Mouse (Mus musculus) right cerebral cortex, postnatal 25 days (tissue): Measurements from ENCODE around the gene Cradd.

Source experiments
- DNase-seq: peaks from one replicate; pipeline ENCODE4 v3.0.0; 2022

Gene Cradd

GRCm38 (mm10) chr10:95194776-95195175 lies 129.2 kb downstream of the Cradd start:
- no peak for DNase-seq

DNA sequence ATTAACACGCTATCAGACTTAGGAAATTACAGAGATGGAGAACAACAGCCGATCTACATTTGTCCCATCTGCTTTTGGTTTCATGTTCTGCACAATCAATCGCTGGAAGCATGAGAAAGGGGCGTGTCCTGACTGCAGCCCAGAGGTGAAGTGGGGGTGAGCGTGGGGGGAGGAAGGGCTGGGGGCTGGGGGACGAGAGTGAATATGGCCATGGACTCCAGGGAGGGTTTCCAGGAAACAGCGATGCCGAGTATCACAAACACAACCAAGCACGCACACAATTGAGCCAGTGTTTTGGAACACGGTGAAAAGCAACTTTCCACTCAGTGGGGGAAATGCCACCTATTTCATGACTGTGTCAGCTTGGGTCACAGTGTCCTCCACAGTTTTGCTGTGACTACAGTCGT lies 130.1 kb downstream of the Cradd start:
- no peak for DNase-seq

DNA sequence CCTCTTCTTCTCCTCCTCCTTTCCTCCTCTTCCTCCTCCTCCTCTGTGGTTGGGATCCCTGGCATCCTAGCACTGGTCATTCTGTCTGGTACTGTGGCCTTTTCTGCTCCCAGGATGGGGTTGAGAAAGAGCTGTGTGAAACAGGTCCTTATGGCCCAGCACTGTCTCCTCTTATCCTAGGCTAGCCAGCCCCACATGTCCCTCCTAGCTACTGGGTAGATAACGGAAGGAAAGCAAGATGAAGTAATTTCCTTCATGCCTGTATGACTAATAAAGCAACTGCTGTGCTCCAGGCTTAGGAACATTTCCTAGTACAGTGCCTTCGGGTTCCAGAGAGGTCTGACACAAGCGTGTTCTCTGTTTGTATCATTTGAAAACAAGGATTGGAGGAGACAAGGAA lies 132.1 kb downstream of the Cradd start:
- no peak for DNase-seq

- no peak for DNase-seq
Observed at GRCm38 (mm10) chr10:95191151-95191655, 132.7 kb downstream of the Cradd start.

DNA sequence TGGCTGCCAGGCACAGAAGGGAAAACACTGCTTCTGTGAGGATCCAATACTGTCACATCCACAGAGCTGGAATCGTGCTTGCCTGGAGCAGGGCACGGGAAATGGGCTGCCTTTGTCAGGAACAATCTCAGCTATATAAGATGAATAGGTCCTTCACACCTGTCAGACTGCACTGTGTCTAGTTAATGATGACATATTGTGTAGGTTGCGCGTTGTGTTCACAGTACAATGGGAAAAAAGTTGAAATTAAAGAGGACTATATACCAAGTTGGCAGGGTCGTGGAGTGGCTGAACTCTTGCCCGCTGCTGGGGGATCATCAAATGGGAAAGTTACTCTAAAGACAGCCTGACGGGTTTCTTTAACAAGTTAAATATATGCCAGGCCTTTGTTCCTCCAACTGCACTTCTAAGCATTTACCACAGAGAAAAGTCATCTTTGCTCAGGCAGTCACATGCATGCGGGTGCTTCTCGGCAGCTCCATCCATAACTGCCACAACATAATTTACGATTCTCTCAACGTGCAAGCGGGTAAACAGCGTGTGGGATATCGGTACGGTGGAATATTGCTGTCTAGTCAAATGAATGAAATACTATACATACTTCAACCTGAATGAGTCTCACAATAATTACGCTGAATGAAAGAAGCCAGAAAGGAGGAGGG lies 134.3 kb downstream of the Cradd start:
- DNase-seq: no peak

GRCm38 (mm10) chr10:95184210-95184609 lies 139.7 kb downstream of the Cradd start:
- DNase-seq: no peak

DNA sequence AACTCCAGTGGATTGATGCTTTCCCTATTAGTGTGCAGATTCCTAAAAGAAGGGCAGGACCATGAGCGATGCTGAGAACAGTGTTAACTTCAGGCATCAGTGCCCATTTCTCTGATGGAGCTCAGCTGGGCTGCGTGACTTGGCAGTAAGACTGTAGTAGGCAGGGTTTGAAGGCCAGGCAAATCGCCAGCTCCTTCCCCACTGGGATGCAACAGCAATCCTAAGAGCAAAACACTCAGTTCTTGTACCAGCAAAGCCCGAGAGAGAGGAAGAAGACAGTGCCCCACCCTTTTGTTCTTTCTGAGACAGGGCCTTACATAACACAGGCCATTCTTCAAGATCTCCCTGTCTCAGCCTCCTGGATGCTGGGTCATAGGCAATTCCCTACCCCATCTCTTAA lies 140.9 kb downstream of the Cradd start:
- DNase-seq: no peak

DNA sequence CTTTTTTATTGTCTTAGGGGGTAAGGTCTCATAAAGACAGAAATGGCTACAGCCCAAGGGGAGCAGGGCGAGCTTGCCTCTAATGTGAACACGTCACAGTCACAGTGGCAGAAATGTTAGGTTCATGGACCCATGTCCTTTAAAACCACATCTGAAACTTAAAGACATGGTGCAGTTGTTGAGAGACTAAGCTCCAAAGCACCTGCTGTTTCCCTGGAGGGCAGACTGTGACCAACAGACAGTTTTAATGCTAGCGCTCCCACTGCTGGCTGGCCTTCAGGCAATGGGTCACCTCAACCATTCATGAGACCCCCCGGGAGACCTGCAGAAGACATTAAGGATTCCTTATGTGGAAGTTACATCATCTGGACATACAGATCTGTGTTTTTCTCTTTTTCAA lies 141.5 kb downstream of the Cradd start:
- no peak for DNase-seq

DNA sequence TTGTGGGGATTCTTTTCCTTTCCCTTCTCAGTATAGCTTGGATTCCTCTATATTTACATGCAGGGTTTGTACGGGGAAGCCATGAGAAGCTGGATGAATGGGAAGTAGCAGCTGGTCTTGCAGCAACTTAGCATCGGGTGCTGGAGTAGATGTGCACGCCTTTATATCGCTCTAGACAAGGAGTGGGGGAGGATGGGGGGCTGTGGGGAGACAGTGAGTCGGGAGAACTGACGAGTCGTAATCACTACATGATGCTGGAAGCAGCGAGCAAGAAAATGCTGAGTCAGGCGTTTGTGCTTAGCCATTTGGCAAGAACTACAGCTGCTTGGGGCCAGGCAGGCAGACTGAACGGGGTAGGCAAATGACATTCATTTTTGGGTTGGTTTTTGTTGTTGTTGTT lies 142.4 kb downstream of the Cradd start:
- DNase-seq: peak; percentile 24

GRCm38 (mm10) chr10:95180900-95181299 lies 143.0 kb downstream of the Cradd start:
- DNase-seq: no peak

- DNase-seq: no peak
Observed at GRCm38 (mm10) chr10:95180177-95180576, 143.8 kb downstream of the Cradd start.

- DNase-seq: no peak
Observed at GRCm38 (mm10) chr10:95178785-95179184, 145.1 kb downstream of the Cradd start.

GRCm38 (mm10) chr10:95175423-95176120 lies 148.4 kb downstream of the Cradd start:
- no peak for DNase-seq

DNA sequence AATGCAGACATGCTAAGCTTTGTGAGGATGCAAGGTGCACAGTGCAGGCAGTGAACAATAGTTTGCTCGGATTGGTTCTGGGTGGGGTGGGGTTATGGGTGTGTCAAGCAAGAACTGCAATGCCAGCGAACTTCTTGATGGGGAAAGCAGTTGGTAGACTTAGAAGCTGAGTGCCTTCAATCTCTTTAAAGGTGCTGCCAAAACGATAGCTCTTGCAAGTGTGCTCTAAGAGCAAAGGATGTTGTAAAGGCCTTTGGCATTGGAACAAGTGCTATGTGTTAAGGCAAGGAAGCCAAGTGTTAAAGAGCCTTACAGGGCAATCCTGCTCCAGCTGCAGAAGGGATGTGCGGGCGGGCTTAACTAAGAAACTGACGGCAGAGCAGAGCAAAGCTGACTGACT lies 149.7 kb downstream of the Cradd start:
- no peak for DNase-seq

DNA sequence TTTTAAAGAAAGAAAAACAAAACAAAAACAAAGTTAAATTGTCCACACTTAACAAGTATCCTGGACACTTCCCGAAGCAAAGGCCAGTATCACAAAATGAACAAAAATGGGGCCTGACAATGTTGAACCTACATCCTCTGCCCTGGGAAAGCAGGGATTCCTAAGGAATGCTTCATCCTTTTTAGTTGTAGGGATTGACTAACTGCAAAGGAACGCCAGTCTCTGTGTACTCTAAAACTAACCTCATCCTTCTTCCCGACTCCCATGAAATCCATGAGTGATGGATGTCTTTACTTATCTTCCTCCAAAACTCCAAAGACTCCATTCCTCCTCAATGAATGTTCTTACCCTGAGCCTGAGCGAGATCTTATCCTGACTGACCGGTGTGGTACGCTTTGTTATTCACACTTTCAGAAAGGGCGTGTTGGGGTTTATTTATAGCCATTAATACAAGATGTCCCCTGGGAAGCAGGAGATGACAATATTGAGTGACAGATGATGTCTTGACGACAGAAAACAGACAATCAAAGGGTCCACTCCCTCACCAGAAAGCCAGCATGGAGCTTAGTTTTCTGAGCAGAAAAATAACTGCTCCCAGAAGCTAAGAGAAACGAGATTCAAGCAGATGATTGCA lies 153.1 kb downstream of the Cradd start:
- DNase-seq: no peak

- DNase-seq: no peak
Observed at GRCm38 (mm10) chr10:95164949-95165348, 159.0 kb downstream of the Cradd start.

DNA sequence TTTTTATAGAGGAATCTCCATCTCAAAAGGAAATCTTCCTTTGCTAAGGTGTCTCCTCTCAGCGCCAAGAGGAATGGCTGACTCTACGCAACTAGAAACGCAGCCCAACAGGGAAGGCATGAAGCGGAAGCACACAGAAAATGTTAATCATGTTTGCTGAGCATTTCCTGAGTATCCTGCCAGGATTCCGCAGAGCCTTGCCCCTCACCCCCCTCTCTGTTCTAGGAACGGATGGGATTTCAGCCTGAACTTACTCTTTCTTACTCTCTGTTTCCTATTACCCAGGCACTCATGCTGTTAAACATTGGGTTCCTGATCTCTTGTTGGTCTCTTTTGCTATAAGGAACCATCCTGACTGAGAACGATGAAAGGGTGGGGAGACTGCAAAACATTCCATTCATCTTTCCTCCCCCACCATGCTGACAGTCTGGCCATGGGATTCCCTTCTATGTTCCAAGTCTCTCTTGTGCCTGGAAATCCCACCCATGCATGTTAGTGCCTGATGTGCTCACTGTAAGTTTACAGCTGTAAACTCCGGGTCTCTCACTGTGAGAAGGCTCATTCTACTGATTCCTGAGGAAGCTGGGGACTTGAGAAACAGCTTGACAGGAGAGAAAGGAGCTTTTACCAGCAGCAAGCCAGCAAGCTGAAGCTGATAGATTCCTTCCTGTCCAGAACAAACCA lies 161.1 kb downstream of the Cradd start:
- DNase-seq: no peak

DNA sequence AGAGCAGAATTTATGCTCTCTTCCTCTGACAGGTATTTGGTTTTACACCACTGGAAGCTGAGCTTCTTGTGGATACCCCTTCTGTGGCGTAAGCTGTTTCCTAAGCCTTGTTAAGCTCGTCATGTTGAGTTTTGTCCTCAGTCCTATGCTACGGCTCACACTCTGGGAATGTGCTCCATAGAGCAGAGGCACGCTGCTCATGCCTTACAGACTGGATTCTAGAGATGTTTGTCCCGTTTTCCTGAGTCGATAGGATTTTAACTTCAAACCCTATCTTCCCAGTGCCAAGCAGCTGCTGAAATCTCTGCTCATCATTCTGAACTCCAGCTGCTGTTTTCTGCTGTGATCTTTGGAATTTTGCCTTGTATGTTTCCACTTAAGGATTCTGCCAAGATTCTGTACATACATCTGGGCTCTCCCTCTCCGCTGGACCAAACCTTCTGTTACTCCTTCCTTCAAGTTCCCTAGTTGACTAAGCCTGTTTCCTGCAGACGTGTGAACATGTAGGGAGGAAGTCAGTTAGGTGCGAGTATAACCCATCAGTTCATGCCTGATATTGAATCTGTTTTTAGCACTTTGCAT lies 164.2 kb downstream of the Cradd start:
- no peak for DNase-seq

- DNase-seq: no peak
Observed at GRCm38 (mm10) chr10:95156410-95156809, 167.5 kb downstream of the Cradd start.

DNA sequence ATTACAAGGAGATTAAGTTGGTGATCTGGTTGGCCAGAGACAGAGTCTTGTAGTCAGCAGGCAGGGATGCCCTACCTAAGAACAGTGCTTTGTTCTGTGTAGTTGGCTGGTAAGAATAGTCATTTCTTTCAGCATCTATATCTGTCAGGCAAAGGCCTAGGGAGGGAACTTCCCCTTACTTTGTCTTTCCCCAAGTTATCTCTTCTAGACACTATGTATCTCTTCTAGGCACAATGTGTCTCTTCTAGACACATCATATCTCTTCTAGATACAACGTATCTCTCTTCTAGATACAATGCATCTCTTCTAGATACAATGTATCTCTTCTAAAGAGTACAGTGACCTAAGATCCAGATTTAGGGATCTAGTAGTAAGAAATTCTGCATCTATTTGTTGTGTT lies 169.3 kb downstream of the Cradd start:
- DNase-seq: no peak

DNA sequence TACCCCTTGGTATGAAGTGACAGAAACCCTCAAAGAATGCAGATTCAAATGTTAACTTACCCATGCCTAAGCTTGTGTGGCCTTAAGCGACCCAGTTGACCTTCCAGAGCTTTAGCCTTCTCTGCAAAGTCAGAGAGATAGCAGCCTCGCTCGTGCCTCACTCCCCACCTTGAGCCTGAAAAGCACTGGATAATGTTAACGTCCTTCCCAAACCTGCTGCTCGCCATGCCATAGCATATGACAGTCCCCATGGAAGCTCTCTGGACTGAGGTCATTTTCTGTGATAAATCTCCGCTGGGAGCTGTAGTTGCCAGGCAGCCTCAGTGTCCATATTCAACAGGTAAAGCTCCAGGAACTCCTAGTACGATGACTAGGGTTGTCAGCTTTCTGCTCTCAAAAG lies 170.7 kb downstream of the Cradd start:
- DNase-seq: no peak

DNA sequence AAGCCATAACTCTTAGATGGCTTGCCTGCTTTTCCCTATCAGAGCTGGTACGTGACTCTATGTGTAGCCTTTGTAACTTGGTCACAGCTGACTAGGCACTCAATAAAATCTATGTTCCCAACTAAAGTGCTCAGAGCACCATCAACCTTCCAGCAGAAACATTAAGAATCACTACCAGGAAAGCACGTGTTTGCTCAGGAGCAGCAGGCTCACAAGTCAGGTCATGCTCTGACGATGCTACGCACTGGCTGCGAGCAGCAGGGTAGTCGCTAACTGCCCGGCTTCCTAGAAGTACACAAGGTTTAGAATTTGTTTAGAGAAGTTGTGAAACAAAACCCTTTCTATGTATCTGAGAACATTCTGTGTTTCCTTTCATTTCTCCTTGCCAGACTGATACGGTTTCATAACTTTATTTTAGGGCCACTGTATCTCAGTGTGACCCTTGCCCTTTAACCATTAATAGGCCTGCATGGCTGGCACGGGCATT lies 171.4 kb downstream of the Cradd start:
- no peak for DNase-seq
